Mouse (Mus musculus) C2C12 (cell line): ENCODE measurements around the gene Fam243.

Experiments used
- CEBPB ChIP-seq: IDR thresholded peaks from one replicate; pipeline ENCODE4 v1.6.1; 2011; ENCODE audit warnings: low read depth, mild to moderate bottlenecking, control low read depth, moderate library complexity
- CTCF ChIP-seq: IDR thresholded peaks from one replicate; pipeline ENCODE4 v1.5.1; 2011; ENCODE audit not compliant: control insufficient read depth, insufficient read depth, insufficient read length
- FOSL1 ChIP-seq: IDR thresholded peaks from one replicate; pipeline ENCODE4 v1.8.0; 2011; ENCODE audit warnings: mild to moderate bottlenecking, low read length; ENCODE audit not compliant: poor library complexity, insufficient read depth, severe bottlenecking
- MAX ChIP-seq: IDR thresholded peaks from one replicate; pipeline ENCODE4 v1.6.1; 2011; ENCODE audit warnings: mild to moderate bottlenecking, control low read depth
- MYOG ChIP-seq: IDR thresholded peaks from one replicate; pipeline ENCODE4 v1.6.1; 2011; ENCODE audit not compliant: control insufficient read depth, insufficient read length; ENCODE audit errors: extremely low read depth
- USF1 ChIP-seq: IDR thresholded peaks from one replicate; pipeline ENCODE4 v1.6.1; 2011; ENCODE audit warnings: low read depth, mild to moderate bottlenecking, control low read depth, moderate library complexity

DNA sequence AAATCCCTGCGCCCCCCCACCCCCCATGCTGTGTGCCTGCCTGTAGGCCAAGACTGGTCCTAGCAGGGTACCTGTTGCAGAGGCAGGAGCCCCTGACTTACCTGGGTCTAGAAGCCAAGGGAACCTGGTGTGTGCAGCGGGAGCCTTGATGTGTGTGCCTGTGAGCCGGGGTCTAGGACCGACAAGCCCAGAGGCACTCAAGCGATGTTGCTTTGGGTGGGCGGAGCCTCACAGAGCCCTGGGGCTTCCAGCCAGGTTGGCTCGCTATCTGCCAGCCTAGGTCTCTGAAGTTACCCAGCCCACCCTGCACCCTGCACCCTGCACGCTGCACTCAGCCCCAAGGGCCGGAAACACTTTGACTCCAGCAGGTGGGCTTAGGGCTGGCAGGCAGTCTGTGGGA, 37.5 kb upstream of the Fam243 start:
- TF ChIP-seq CEBPB (no peak), CTCF (no peak), MYOG (no peak), USF1 (no peak), MAX (no peak), FOSL1 (no peak)
